Mouse (Mus musculus) R1 (cell line): Measurements from ENCODE around the gene Nudt19.
"Not testable (repeated sequence)": the region's sequence is repeated elsewhere in the genome, so short reads cannot be mapped to it uniquely, and the experiment has no call there.

Source experiments
- DNase-seq: peaks from one replicate; pipeline ENCODE4 v3.0.0-alpha.2; 2018; ENCODE audit warnings: low read depth, low spot score

The Nudt19 gene

GRCm38 (mm10) chr7:35556205-35556603, at the start of gene Nudt19:
Gene Nudt19 (minus strand): TSS chr7:35556304.
- no peak for DNase-seq

DNA sequence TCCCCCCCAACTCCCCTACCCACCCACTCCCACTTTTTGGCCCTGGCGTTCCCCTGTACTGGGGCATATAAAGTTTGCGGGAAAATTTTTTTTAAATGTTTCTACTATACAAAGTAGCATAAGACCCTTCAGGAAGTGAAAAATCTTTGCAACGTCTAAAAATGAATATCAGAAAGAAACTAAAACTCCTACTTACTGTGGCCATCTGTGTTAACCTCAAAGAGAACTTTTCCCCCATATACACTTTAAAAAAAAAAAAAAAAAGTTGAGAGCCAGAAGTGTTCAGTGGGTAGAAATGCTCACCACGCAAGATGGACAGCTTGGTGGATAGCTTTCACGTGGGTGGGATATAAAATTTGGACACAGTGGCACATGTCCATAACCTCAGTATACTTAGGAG, 46.7 kb upstream of the Nudt19 start:
- no peak for DNase-seq

- DNase-seq = no peak
These were observed 45.0 kb upstream of the Nudt19 start for GRCm38 (mm10) chr7:35601106-35601505.

DNA sequence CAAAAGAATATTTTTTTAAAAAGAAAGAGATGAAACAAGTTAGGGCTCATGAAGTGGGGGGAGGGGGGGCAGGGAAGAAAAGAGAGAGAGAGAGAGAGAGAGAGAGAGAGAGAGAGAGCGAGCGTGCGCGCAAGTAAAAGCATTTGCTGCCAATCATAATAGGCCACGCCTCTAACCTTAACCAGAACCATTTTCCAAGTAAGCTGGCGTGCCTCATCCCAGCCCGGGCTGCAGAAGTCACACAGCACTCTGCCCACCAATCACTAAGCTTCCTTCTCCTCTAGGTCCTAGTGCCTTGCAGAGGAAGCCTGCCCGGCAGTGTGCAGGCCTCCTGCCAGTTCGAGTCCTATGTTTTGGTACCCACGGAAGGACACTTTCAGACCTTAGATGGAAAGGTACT, 43.9 kb upstream of the Nudt19 start:
- peak; percentile 66 for DNase-seq

DNA sequence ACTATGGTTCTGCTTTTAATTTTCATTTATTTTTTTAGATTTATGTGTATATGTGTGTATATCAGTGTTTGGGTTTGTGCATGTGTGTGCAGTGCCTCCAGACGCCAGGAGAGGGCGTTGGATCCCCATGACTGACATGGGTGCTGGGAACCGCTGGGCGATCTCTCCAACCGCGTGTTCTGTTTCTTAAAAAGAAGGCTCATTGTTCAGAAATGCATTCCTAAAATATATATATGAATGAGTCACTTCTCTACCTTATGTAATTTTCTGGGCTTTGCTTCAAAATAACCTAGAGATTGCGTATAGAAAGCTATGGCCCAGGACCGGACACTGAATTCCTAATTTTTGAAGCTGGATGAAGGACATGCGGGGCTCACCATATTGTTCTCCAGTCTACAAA, 43.4 kb upstream of the Nudt19 start:
- peak; percentile 61 for DNase-seq

DNA sequence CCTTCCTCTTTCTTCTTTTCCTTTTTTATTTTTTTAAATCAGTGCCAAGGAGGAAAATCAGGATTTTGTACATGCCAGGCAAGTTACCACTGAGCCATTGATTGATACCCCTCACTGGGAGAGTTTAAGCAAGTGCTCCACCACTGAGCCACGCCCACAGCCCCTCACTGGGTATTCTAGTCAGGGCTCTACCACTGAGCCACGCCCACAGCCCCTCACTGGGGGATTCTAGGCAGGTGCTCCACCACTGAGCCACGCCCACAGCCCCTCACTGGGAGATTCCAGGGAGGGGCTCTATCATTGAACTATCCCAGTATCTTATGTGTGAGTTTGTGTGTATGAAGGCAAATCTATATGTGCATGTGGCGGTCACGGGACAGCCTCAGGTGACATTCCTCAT, 38.2 kb upstream of the Nudt19 start:
- DNase-seq = peak; percentile 81

GRCm38 (mm10) chr7:35590731-35591191, 34.7 kb upstream of the Nudt19 start:
- DNase-seq = no peak

GRCm38 (mm10) chr7:35589485-35589884, 33.4 kb upstream of the Nudt19 start:
- no peak for DNase-seq

DNA sequence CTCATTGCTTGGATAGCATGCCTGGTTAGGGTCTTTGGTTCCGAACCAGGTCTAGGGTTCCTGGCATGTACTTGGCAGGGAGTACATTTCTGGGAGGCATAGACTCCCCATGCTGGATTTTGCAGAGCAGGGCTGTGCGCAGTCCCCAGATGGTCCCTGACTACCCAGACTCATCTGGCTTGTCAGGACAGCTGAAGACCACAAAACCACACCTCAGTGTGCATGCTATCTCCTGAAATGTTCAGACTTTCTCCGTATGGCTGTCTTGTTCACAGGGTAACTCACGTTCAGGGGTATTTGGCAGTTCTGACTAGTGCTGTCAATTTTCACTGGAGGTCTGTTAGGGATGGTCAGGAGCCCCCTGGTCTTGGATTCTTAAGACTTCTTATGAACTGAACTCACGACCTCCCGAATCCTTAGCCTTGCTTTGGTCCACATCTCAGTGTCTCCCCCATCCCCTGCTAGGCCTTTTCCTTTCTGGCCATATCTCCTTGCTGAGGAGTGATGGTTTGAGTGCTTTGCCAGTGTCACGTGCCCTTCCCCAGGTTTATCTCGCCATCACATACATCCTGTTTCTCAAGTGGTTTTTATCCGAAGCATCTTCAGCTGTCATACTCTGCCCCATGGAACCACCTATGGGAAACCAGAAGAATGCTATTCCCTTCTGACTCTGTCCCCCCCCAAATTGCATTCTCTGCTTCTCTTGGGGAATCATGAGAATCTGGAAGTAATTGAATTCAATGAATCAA, 32.8 kb upstream of the Nudt19 start:
- no peak for DNase-seq

- DNase-seq = no peak
These were observed 31.6 kb upstream of the Nudt19 start for GRCm38 (mm10) chr7:35587728-35588127.

GRCm38 (mm10) chr7:35586906-35587445, 30.9 kb upstream of the Nudt19 start:
- DNase-seq = no peak

DNA sequence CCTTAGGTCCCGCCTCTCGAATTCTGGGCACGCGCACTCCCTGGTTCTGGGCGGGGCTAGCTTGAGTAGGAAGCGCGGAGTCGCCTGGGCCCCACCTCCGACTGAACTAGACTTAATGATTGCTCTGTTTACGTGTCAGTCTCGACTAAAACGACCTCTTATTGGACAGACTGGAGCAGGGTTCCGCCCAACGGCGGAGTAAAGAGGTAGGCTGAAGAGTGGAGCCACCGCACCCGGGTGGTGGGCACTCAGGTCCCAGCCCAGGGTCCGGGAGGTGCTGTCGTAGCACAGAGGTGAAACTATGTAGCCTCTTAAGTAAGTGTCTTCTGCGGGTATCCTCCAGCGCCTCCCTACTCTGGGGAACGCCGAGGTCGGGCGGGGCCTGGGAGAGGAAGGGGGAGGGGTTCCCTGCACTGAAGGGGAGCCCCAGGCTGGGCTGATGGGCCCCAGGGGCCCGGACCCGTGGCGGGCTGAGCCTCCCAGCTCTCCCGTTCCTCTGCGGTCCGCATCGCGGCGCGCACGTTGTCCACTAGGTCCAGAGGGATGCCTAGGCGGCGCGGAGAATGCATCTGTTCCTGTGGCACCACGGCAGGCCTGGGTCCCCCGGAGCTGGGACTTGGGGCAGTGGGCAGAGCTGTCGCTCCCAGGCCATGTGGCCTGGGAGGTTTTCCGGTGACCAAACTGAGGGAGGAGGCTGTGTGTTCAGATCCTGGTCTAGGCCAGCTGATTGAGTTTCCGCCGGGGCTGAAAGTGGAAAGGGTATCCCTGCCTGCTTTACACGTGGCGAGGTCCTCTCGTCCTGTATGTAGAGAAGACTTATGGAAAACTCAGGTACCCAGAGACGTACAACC, 30.2 kb upstream of the Nudt19 start, which contains the start of gene Ankrd27:
Gene Ankrd27 (plus strand): TSS at position 190 of the 851 bp plus-strand sequence.
- peak; percentile 99 for DNase-seq

- DNase-seq = peak; percentile 87
These were observed 29.3 kb upstream of the Nudt19 start, which contains the start of gene Rgs9bp for GRCm38 (mm10) chr7:35585191-35586054. Gene Rgs9bp (minus strand): TSS chr7:35585582.

DNA sequence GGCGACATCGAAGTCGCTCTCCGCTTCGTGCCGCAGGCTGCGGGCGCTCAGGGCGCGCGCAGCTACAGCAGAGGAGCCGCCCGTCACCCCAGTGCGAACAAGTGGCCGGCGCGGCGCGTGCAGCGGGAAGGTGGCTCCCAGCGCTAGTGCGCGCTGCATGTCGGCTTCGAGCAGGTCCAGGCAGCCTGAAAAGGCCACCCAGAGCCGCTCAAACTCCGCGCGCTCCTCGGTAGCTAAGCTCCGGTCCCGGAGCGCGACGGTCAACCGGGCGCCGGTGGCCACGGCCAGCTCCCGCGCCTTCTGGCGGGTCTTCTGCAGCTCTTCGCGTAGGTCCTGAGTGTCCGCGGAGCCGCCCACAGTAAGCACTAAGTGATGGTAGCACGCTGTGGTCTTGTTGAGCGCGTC, 28.7 kb upstream of the Nudt19 start:
- peak; percentile 59 for DNase-seq

GRCm38 (mm10) chr7:35584068-35584785, 28.1 kb upstream of the Nudt19 start:
- DNase-seq = no peak

GRCm38 (mm10) chr7:35583476-35584025, 27.4 kb upstream of the Nudt19 start:
- DNase-seq = no peak

DNA sequence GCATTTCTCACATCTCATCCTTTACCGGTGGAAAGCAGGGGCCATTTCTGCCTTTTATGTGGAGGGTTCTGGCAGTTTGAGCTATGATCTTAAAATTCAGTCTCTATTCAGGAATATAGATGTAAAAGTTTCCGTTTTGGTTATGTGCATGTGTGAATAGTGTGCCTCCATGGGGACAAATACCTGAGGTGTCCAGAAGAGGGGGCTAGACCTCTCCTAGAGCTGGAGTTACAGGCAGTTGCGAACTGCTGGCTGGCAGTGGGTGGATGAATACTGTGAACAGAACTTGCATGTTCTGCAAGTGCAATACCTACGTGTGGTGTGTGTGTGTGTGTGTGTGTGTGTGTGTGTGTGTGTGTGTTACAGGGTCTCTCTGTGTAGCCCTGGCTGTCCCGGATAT, 26.6 kb upstream of the Nudt19 start:
- DNase-seq = peak; percentile 74

DNA sequence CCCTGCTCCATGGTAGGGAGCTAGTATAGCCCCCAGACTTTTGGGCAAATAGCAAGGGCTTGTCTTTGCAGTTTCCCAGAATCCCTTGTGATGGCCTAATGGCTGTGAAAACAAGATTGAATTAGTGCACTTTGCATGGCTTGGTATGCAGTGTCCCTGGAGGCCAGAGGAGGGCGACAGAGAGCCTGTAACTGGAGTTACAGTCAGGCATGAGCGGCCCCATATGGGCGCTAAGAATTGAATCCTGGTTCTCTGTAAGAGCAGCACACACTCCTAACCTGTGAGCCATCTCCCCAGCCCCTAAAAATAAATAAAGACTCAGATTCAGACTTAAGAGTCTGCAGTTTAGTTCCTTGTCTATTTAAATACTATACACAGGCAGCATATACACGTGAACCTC, 23.7 kb upstream of the Nudt19 start:
- DNase-seq = peak; percentile 89

- peak; percentile 21 for DNase-seq
These were observed 14.8 kb upstream of the Nudt19 start for GRCm38 (mm10) chr7:35570883-35571282.

GRCm38 (mm10) chr7:35569724-35570123, 13.6 kb upstream of the Nudt19 start:
- not testable (repeated sequence) for DNase-seq
